Mouse (Mus musculus) neural tube, embryonic 10.5 days (tissue): ENCODE results near the gene Ifna2.

Experiments
- DNase-seq: peaks from one replicate; pipeline ENCODE4 v3.0.0-alpha.2; 2017; ENCODE audit warnings: low spot score; ENCODE audit errors: extremely low spot score

Ifna2 gene

DNA sequence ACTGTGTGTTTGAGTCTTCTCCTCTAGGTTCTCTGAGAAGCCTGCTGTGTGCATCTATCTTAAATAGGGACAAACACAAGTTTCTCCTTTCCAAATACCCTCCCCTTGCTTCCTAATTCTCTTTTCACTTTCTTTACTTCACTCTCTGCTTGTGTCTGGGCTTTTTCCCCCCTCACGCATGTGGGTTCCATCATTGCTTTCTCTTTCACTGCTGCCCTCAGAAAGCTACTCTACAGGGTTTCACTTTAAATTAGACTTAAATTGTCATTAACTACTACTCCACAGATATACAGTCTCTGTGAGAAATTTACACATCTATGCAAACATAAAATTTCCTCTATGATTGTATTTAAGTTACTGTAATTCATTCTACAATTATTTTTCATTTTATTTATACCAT is at the start of gene Ifna2:
Gene Ifna2 (minus strand): TSS at position 101 of the 400 bp plus-strand sequence.
- DNase-seq: no peak

DNA sequence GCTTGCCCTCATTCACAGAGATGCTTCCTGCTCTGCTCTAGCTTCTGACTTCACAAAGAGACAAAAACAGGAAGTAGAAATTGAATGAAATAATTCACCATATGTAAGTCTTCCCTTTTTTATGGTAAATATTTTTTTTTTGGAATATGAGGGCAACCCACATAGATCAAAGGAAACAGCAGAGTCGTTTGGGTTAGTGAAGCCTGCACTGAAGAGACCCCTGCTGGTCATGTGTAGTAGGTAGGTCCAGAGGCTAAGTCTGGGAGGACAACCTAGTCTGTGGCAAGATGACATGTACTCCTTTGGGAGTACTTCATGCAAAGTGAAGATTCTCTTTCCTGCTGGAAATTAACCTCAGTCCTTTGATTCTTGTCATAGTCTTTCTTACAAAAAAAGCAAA is 43.6 kb upstream of the Ifna2 start:
- no peak for DNase-seq

DNA sequence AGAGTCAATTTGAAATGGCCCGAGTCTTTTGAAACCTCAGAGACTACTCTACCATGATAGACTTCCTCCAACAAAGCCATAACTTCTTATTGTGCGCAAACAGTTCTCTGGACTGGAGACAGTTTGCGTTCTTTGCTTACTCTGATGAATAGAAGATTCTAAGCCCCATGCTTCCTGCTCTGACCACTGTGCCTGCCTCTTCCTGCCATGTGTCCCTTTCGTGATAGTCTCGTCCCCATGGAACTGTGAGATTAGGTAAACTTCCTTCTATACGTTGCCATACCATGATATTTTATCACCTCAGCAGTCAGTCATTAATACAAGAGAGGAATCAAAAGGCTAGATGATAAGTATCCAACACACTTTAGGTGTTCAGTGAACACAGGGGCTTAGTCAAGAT is 43.0 kb upstream of the Ifna2 start:
- no peak for DNase-seq

DNA sequence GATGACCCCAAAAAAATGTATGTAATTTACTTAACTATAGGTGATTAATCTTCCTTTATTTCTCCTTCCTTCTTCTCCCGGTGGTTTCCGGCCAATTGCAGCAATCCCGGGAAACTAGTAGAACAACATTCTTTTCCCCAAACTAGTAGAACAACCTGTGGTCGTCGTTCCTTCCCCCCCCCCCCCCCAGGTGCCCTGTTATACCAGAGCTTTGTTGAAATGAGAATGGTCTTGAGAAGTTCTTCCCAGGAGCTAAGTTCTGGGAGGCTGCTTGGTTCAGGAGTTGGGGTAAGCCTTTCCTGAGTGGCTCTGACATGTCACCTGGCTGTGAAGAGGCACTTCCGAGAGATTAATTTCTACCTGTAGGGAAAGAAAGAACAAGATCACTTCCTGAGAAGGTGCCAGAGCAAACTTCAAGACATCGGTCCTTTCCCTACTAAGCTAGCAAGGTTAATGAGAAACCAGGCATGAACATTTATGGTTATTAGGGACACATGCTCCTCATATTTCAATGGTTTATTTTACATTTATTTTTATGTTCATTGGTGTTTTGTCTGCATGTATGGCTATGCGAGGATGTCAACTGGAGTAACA is 39.9 kb upstream of the Ifna2 start:
- DNase-seq: no peak

DNA sequence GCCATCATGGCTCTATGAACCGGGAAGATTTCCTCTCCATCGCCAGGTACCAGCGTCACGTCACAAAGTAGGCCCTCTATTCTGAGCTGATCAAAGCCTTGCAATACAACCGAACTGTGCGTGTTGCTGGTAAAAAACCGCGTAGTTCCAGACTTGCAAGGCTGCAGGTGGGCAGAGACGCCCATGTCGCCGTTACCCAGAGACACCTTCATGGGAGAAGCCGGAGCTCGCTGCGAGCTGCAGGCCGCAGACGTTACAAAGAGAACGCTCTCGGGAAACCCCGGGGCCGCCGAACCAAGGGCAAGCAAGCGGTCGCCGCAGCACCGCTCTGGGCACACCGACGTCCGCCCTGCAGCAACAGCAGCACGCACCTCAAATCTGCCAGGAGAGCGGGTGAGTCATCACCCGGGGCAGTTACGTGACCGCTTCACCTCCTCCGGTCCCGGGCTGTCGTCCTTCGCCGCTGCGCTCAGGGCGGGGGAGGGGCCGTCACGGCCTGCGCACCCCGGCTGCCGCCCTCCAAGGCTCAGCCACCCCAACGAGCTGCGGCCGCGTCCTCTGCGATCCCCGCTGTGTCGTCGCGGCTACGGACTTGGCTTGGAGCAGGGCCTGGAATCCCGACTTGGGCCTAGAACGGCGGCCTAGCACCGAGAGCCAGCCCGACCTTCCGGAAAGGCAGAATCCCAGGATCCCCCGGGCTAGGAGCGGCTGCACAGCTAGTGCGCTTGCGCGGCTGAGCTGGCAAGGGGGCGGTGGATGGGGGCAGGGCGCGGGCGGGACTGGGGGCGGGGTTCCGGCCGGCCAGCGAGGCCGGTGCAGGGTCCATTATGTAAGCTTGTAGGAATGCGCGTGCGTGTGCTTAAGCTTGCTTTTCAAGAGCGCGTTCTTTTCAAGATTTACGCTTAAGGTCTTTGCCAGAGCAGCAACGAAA is 38.3 kb upstream of the Ifna2 start, which contains the start of the genes Gm26566 and Klhl9:
Gene Gm26566 (plus strand): TSS at position 15 of the 931 bp plus-strand sequence.
Gene Klhl9 (minus strand): TSS at position 675 of the 931 bp plus-strand sequence.
- peak; percentile 96 for DNase-seq

DNA sequence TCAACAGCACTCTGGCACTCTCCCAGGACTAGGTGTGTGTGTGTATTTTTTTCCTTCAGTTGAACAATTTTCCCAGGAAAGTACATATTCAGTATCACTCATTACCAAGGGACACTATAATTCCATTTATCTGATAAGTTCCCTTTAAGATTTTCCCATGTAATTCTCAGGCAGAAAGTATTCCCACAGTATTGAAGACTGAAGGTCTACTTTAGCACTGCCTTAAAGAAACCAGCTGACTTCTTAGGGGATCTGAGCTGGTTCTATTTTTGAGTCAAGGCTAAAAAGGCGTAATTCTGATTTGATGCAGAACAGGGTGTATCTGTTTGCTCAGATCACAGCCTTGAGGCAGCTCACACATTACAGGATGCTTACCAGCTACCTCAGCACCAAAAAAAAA is 35.0 kb upstream of the Ifna2 start:
- no peak for DNase-seq

DNA sequence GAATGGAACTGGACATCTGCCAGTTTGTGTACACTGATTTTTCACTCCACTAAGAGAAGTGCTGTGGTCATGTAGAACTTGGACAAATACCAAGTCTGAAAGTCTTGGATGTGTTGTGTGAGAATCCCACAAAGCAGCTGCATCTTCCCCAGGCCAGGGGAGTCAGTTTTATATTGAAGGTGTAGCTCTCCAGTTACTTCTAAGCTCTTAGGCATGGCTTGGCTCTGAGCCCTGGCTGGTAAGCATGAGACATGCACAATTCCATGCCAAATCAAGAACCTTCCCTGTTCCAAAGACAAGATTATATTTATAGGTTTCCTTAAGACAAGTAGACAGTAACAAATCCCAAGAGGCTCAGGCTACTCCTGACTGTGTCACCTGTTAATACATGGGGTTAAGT is 31.3 kb upstream of the Ifna2 start:
- no peak for DNase-seq

DNA sequence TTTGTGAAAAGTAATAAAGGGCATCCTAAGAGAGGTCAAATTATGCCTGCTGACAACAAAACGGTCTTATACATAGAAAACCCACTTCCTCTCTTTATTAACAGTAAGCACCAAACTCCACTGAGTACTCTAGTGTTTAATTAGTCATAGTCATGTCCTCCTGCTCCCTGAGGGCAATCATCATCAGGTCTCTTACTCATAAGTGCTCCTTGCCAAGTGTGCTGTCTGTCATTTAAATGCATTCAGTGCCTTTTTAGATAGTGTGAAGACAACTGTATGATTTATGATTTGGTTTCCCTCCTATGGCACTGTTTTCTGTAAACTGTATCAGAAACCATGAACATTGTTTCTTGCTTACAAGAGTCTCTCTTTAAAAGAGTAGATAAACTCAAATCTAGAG is 30.6 kb upstream of the Ifna2 start:
- no peak for DNase-seq

DNA sequence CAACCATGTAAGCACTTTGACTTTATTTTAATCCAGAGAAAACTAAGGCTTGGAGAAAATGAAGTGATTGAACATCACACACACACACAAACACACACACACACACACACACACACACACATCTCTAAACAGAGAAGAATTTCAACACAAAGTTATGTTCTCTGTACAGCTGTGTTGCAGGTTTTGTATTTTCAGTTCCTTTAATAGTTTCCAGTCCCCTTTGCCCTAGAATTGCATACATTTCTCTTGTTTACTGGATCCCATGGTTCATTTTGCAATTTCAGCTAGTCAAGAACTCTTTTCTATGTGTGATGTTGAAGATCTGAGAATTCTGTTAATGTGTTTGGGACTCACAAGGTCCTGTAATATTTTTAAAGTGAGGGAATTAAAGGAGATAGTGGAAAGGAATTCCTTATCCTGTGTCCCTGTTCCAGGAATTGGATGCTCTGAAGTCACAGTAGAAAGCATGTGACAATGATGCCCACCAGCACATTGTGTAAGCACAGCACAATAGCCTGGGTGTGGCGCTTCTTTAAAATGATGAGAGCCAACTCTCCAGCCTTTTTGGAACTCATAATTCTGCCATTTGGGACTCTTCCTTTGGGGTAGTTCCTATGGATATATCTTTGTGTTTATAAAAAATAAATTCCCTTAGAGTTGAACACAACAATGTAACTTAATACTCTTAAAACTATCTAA is 23.6 kb upstream of the Ifna2 start:
- no peak for DNase-seq

DNA sequence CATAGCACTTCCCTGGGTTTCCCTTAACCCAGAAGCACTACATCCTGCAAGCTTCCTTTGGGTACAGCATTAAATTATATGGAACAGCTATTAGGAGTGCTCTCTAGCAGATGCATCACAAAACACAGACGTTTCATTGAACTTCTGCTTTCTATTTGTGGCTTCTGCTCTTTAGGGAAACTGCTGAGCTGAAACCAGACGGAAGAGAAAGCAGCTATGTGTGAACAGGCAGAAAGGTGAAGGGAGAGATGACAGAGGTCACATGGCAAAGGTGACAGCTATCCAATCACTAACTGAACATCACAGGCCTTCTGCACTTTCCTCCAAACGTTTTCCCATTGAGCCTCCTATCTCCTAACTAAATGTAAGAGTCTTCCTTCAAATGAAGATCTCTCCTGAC is 22.2 kb upstream of the Ifna2 start:
- DNase-seq: no peak

DNA sequence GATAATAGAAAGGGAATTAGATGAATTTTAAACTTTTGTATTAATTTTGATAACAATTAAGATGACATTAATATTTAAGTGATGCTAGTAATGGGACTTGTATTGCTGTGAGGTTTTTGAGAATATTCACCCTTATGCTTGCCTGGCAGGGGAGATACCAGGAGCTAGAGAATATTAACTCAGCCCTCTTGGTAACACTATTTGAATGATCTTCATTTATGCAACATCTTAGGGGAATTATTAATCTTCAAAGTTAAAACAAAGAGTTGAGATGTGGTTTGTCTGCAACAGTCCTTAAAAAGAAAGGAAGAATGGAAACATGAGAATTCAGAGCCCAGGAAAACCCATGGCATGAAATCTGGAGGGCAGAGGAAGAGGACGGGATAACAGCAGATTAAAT is 15.6 kb upstream of the Ifna2 start:
- no peak for DNase-seq

DNA sequence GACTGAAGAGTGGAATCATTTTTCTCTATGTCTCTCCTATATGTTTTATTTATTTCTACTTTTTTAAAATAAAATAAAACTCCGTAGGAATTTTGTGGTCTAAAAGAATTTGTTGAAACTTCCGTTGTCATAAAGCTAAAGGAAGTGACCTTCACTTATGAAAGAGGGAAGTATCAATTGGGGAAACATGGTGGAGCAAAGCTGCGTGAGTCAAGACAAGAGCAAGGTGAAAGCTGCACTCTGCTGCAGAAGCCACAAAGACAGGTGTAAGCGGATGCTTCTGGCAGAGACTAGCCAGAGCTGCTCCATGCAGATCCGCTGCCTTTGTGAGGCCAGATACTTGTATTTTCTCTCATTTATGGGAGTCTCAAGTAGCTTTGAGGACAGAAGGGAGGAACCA is 15.1 kb upstream of the Ifna2 start:
- no peak for DNase-seq

DNA sequence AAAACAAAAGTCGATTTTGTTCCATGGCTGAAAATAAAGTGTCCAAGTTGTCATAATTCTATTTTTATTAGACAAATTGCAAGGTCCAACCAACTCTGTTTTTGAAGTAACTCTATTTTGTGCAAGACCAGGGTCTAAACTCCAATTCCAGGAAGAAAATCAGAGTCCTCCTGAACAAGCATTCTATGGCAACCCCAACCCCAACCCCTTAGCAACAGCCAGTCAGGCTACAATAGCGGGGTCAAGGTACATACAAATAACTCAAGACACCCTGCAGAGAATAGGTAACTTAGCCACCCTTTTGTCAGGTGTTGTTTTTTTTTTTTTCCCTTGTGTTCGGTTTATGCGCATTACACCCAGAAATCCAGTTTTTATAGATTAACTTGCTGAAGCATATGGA is 14.0 kb upstream of the Ifna2 start:
- no peak for DNase-seq

DNA sequence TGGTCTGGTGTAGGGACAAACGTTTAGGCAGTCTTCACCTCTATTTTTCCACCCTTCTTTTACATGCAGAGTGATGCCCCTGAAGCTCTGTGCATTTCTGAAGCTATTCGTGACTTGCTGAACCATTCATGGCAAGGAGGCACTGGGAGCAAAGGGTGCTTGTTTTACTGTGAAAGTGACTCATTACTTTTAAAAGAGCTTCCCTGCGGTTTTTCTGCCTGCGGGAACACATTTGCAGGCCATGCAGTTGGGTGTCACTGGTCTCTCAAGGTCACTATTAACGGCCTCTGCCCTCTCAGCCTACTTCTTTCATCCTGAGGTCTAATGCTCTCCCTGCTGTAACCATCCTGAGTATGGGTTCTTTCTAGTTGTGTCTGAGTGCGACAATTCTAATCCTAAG is 13.4 kb upstream of the Ifna2 start:
- DNase-seq: no peak

DNA sequence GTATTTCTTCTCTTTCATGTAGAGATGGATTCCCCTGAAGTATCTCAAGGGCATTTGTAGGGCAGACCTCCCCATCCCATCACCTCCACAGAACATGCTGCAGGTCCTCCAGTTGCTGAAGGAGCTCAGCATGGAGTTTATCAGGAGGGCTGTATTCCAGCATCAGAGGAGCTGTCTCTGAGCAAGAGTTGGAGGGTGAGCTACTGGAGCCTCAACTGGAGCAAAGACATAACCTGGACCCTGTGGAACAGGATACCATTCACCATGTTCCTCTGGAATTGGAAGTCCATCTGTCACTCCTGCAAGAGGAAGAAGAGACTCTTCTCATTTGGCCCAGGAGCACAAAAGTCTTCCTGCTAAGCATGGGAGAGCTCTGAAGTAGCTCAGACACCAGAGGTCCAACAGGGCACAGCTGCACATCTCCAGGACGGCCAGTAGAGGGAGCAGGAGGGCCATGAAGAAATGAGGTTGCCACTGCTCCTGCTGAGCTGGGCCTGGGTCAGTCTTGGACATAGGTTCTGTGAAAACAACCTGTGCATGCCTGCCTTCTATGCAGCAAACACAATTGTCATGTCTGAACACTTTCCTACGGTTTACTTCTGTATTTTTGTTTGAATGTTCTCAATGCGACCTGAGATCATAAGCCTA is 12.6 kb upstream of the Ifna2 start:
- DNase-seq: peak; percentile 82

DNA sequence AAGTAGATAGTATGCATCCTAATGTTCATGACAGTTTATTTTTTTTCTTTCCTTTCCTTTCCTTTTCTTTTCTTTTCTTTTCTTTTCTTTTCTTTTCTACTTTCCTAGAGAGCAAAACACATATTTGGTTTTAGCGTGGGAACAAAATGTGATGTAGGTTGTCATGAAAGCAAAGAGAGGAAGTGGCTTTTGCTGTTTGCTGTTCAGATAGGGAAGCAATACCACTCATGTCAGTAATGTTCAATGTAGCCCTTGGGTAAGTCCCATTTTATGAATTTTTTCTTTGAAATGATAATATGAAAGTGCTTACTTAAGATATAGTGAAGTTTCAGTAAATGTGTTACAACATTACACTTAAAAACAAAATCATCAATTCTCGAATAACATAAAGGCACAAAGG is 9.7 kb upstream of the Ifna2 start:
- DNase-seq: no peak

DNA sequence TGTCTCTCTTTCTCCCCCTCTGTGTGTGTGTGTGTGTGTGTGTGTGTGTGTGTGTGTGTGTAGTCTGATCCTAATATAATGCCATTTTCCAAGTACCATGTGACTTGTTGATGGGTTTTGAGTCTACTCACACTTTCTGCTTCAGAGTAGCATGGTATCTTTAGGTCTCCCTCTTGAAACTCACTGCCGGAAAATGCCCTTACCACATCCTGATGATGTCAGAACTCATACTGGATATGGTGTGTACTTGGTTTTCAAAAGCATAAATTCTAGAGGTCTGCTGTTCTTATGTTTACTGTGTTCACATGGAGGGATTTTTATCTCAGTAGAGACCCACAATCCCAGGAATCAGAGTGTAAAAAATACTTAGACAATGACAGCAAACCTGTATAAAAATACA is 8.8 kb upstream of the Ifna2 start:
- no peak for DNase-seq

DNA sequence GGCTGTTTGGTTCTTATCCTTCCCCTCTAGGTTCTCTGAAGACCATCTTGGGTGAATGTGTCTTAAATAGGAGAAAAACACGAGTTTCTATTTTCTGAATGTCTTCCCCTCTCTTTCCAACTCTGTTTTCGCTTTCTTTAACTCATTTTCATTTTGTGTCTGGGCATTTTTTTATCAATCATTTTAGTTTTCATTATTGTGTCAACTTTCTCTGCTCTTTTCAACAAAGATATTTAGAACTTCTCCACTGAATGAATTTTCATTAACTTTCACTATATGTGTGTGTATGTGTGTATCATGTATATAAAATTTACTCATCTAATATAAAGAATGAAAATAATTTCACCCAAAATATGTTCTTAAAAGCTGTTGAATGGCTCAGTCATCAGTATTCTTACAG is 7.5 kb upstream of the Ifna2 start, which contains the start of gene Ifnab:
Gene Ifnab (minus strand): TSS at position 101 of the 400 bp plus-strand sequence.
- DNase-seq: no peak

DNA sequence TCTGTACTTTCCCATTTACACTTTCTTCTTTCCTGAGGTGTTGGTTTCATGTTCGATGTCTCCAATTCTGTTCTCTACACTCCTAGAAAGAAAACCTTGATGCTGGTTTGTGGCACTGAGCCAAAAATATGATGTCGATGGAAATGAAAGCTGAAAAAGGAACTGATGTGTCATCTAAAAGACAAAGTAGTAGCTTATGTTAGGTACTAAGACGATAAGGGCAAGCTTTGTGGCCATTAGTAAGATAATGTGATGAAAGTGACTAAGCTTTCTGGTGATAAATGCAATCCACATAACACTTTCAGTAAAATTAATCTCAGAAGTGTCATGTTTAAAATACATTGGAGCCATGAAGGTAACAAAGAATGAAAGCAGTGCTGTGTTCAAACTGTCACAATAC is 2.4 kb downstream of the Ifna2 start:
- DNase-seq: no peak

DNA sequence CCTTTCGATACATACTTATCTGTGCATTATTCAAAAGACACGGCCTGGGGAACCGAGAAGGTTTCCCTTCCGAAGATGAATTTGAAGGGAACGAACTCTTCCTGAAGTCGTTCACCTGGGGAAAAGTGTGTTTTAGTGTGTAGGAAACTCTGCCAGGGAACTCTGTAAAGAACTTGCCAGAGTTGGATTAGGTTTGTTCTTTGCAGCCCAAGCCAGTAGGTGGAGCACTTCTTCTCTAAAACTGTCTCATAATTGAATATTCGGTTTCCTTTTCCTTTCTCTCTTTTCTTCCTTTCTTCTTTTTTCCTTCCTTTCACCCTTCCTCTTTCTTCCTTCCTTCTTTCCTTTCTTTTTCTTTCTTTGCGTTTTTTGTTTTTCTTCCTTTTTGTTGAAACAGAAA is 3.4 kb downstream of the Ifna2 start:
- no peak for DNase-seq

DNA sequence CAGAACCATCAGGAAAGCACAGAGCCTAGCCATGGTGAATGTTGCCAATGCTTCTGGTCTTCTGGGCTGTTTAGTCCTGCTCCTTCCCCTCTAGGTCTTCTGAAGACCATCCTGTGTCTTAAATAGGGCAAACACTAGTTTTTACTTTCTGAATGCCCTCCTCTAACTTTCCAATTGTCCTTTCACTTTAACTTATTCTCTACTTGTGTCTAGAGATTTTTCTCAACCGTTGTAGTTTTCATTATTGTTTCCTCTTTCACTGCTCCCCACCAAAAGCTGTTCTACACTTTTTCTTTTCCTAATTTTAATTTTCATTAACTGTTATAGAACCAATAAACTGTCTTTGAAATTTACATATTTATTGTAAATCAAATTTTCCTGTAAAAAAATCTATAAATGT is 6.9 kb downstream of the Ifna2 start, which contains the start of gene Ifna16:
Gene Ifna16 (minus strand): TSS at position 101 of the 400 bp plus-strand sequence.
- no peak for DNase-seq

DNA sequence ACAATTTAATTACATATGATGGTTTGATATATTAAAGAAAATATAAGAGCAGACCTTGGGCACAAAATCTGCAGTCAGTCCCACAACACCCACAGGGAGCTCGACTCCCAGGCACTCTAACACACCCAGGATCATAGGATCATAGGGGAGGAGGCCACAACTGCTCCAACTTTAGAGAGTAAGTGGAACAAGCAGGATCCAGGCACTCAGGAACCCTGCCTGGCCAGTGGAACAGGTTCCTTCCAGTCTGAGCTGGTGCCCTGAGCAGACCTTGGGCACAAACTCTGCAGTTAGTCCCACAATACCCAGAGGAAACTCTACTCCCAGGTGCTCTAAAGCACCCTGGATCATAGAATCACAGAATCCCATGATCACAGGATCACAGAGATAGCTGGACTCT is 28.3 kb downstream of the Ifna2 start:
- DNase-seq: no peak
